In the genomic region with DNA sequence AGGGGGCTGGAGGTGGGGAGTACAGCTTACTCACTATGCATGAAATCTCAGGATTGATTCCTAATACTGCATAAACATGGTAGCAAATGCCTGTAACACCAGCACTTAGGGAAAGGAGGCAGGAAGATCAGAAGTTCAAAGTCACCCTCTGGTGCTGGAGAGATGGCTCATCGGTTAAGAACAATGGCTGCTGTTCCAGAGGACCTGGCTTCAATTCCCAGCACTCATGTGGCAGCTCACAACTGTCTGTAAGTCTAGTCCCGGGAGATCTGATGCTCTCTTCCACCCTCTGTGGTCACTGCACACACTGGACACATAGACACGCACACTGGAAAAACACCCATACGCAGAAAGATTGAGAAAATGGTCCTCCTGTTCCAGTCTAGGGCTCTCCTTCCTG, we compare ENCODE assay signal across 27 mouse cellular contexts. TPM values are rescaled to one million over a fixed set of nuclear protein-coding genes. Genes with fewer than 3 reads are reported as not detected.
DNase-seq lines count a peak whose midpoint lies in the region; ATAC-seq and TF ChIP-seq lines count a peak whose summit lies in the region.
"Had no signal": no experiment of that assay in that cellular context is flagged by ENCODE, and none has a peak within 500 bp of the region (broad histone marks: within the 10 kb centered on the region; RNA-seq: fewer than 3 reads in every experiment).

No protein-coding gene starts in this region.

- no peak overlapping the region for H3K4me3 ChIP-seq in hindbrain, embryonic 10.5 days
- no peak overlapping the region for H3K4me3 ChIP-seq in hindbrain, embryonic 14.5 days (replicated peaks; ENCODE audit: low read length)
- no peak overlapping the region for H3K4me3 ChIP-seq in liver, embryonic 14.5 days (ENCODE audit: insufficient read depth in 1 of 2, low read depth in 2 of 2, low read length in 2 of 2)
- no peak overlapping the region for H3K4me3 ChIP-seq in liver, embryonic 11.5 days (ENCODE audit: low read depth, low read length)
- H3K4me3 ChIP-seq in ES-E14 (ENCODE audit: insufficient read depth in 1 of 2, low read depth in 1 of 2, low read length in 2 of 2, poor library complexity in 1 of 2, severe bottlenecking in 1 of 2) = no peak overlapping the region
- no peak overlapping the region for H3K4me3 ChIP-seq in small intestine, adult 2 months (ENCODE audit: low read depth, low read length)
- H3K4me3 ChIP-seq: embryonic facial prominence, embryonic 10.5 days; embryonic facial prominence, embryonic 13.5 days; erythroblast, embryonic 14.5 days; forebrain, embryonic 13.5 days; gastrocnemius, adult 2 months; hindbrain, embryonic 15.5 days had no signal

- in situ Hi-C loops in ES-E14 (cut with MboI; ENCODE audit: low sequenced_read_pairs in 2 of 2, unreplicated experiment in 2 of 2) = no loop called here

- intact Hi-C loops in heart, postnatal 36 days (cut with DNase I) = no loop called here

- WGBS in hindbrain, embryonic 10.5 days = 87% methylated on average over 4 of the region's 4 CpGs
- 86% methylated on average over 4 of the region's 4 CpGs for WGBS in hindbrain, embryonic 14.5 days
- WGBS in liver, embryonic 14.5 days (ENCODE audit: insufficient replicate concordance) = 79% methylated on average over 4 of the region's 4 CpGs
- 88% methylated on average over 4 of the region's 4 CpGs for WGBS in liver, embryonic 11.5 days
- WGBS in small intestine, adult 2 months = 89% methylated on average over 4 of the region's 4 CpGs

- no peak for TF ChIP-seq POLR2A in small intestine, adult 2 months (IDR thresholded peaks at IDR 0.05; ENCODE audit: low read depth, low read length)

- H3K27me3 ChIP-seq in hindbrain, embryonic 10.5 days (ENCODE audit: insufficient read depth, poor library complexity, severe bottlenecking) = no peaks in the 10 kb centered on the region
- no peaks in the 10 kb centered on the region for H3K27me3 ChIP-seq in hindbrain, embryonic 14.5 days (ENCODE audit: control insufficient read depth, insufficient read depth, low read length)
- H3K27me3 ChIP-seq in liver, embryonic 14.5 days (ENCODE audit: control insufficient read depth, insufficient read depth, low read length) = no peaks in the 10 kb centered on the region
- no peaks in the 10 kb centered on the region for H3K27me3 ChIP-seq in liver, embryonic 11.5 days (replicated peaks; ENCODE audit: control insufficient read depth, insufficient read depth, low read length)
- H3K27me3 ChIP-seq in small intestine, adult 2 months (ENCODE audit: control insufficient read depth, insufficient read depth, low read length) = no peaks in the 10 kb centered on the region
- H3K27me3 ChIP-seq: embryonic facial prominence, embryonic 13.5 days; forebrain, embryonic 13.5 days; hindbrain, embryonic 15.5 days had no signal

- no peak for ATAC-seq in hindbrain, embryonic 14.5 days (ENCODE audit: low FRiP score)
- no peak for ATAC-seq in liver, embryonic 14.5 days (ENCODE audit: insufficient read depth)
- no peak for ATAC-seq in liver, embryonic 11.5 days (replicated peaks; ENCODE audit: low FRiP score)
- ATAC-seq: activated CD4-positive, CD25-positive, alpha-beta regulatory T cell, adult 4 months; forebrain, embryonic 13.5 days; forebrain, postnatal 0 days had no signal

- H3K36me3 ChIP-seq in hindbrain, embryonic 10.5 days = no peaks in the 10 kb centered on the region
- H3K36me3 ChIP-seq in hindbrain, embryonic 14.5 days (replicated peaks; ENCODE audit: control insufficient read depth, insufficient read depth) = no peaks in the 10 kb centered on the region
- no peaks in the 10 kb centered on the region for H3K36me3 ChIP-seq in liver, embryonic 14.5 days (replicated peaks; ENCODE audit: control insufficient read depth, insufficient read depth, low read depth)
- no peaks in the 10 kb centered on the region for H3K36me3 ChIP-seq in liver, embryonic 11.5 days (ENCODE audit: control insufficient read depth, insufficient read depth, low read length)
- peaks cover 1% of the 10 kb centered on the region; the same call in 1 of the 2 replicates for H3K36me3 ChIP-seq in ES-E14 (ENCODE audit: control insufficient read depth, insufficient read depth, low read length, poor library complexity, severe bottlenecking)
- H3K36me3 ChIP-seq in small intestine, adult 2 months (ENCODE audit: control insufficient read depth, insufficient read depth, low read length) = no peaks in the 10 kb centered on the region
- H3K36me3 ChIP-seq: embryonic facial prominence, embryonic 10.5 days; embryonic facial prominence, embryonic 13.5 days; hindbrain, embryonic 15.5 days had no signal

- DNase-seq in hindbrain, embryonic 10.5 days (ENCODE audit: low spot score) = no peak
- no peak for DNase-seq in hindbrain, embryonic 14.5 days (ENCODE audit: low spot score)
- DNase-seq in liver, embryonic 14.5 days (ENCODE audit: low read depth in 3 of 3, low spot score in 3 of 3) = no peak
- no peak for DNase-seq in liver, embryonic 11.5 days (ENCODE audit: low spot score)
- DNase-seq in ES-E14 (ENCODE audit: low read depth, low spot score) = no peak
- no peak for DNase-seq in right cerebral cortex, adult 18-20 months
- DNase-seq in heart, postnatal 36 days = no peak
- DNase-seq: adrenal gland, adult 8-10 months; adrenal gland, postnatal 25 days; cerebellum, adult 11-12 months; cerebellum, adult 8-10 months; cerebellum, postnatal 10 days; cerebellum, postnatal 36 days; embryo, embryonic 11 days; forebrain, postnatal 0 days; gastrocnemius, adult 2 months; gastrocnemius, postnatal 14 days; heart, adult 11 months had no signal

- TF ChIP-seq EP300 in liver, embryonic 14.5 days (IDR thresholded peaks at IDR 0.05; ENCODE audit: low read depth) = no peak

- no peak for TF ChIP-seq CTCF in liver, embryonic 14.5 days (IDR thresholded peaks at IDR 0.05; ENCODE audit: low read depth)
- TF ChIP-seq CTCF in small intestine, adult 2 months (IDR thresholded peaks at IDR 0.05; ENCODE audit: extremely low read depth, insufficient read length, insufficient replicate concordance, low read depth, low read length) = no peak

- no peaks in the 10 kb centered on the region for H3K9me3 ChIP-seq in hindbrain, embryonic 10.5 days
- H3K9me3 ChIP-seq in hindbrain, embryonic 14.5 days (ENCODE audit: control insufficient read depth, low read length) = no peaks in the 10 kb centered on the region
- H3K9me3 ChIP-seq in liver, embryonic 14.5 days (ENCODE audit: control insufficient read depth, low read length) = no peaks in the 10 kb centered on the region
- no peaks in the 10 kb centered on the region for H3K9me3 ChIP-seq in liver, embryonic 11.5 days (ENCODE audit: control insufficient read depth, low read length)
- no peaks in the 10 kb centered on the region for H3K9me3 ChIP-seq in ES-E14 (ENCODE audit: control insufficient read depth, insufficient read depth, low read depth, low read length)
- H3K9me3 ChIP-seq: embryonic facial prominence, embryonic 10.5 days; embryonic facial prominence, embryonic 13.5 days; forebrain, embryonic 13.5 days; hindbrain, embryonic 15.5 days had no signal

- peak overlapping the region; percentile 45; the same call in 1 of the 2 replicates for H3K27ac ChIP-seq in hindbrain, embryonic 10.5 days
- H3K27ac ChIP-seq in hindbrain, embryonic 14.5 days = no peak overlapping the region
- H3K27ac ChIP-seq in liver, embryonic 14.5 days = peak overlapping the region; percentile 76
- no peak overlapping the region for H3K27ac ChIP-seq in liver, embryonic 11.5 days (ENCODE audit: low read depth, low read length)
- H3K27ac ChIP-seq in ES-E14 (ENCODE audit: insufficient read depth, low read depth, low read length, poor library complexity, severe bottlenecking) = peak overlapping the region; percentile 89
- H3K27ac ChIP-seq in small intestine, adult 2 months (ENCODE audit: insufficient read depth, low read depth, low read length) = 0 out of 2 replicates have a peak overlapping the region, but pooled peaks have one; percentile 58
- H3K27ac ChIP-seq: embryonic facial prominence, embryonic 10.5 days; embryonic facial prominence, embryonic 13.5 days; forebrain, embryonic 13.5 days; gastrocnemius, adult 2 months; hindbrain, embryonic 15.5 days had no signal

- peaks cover 22% of the 10 kb centered on the region for H3K4me1 ChIP-seq in hindbrain, embryonic 10.5 days (replicated peaks)
- H3K4me1 ChIP-seq in hindbrain, embryonic 14.5 days (replicated peaks; ENCODE audit: control insufficient read depth, insufficient read depth, low read length) = no peaks in the 10 kb centered on the region
- peaks cover 56 to 61% of the 10 kb centered on the region in 2 experiments for H3K4me1 ChIP-seq in liver, embryonic 14.5 days (replicated peaks; ENCODE audit: control insufficient read depth in 2 of 2, insufficient read depth in 2 of 2, low read length in 1 of 2)
- H3K4me1 ChIP-seq in liver, embryonic 11.5 days (replicated peaks; ENCODE audit: control insufficient read depth, insufficient read depth, low read length) = peaks cover 17% of the 10 kb centered on the region
- peaks cover 4 to 19% of the 10 kb centered on the region in 2 experiments; a peak in 3 of 4 replicates for H3K4me1 ChIP-seq in ES-E14 (ENCODE audit: control insufficient read depth in 2 of 2, insufficient read depth in 2 of 2, low read length in 2 of 2, poor library complexity in 1 of 2)
- peaks cover 28% of the 10 kb centered on the region; the same call in 1 of the 2 replicates for H3K4me1 ChIP-seq in small intestine, adult 2 months (ENCODE audit: control insufficient read depth, insufficient read depth, insufficient read length, low read length)
- H3K4me1 ChIP-seq: embryonic facial prominence, embryonic 10.5 days; embryonic facial prominence, embryonic 13.5 days; forebrain, embryonic 13.5 days; hindbrain, embryonic 15.5 days had no signal

- no peak overlapping the region for H3K4me2 ChIP-seq in hindbrain, embryonic 14.5 days (replicated peaks)
- no peak overlapping the region for H3K4me2 ChIP-seq in liver, embryonic 14.5 days (ENCODE audit: low read depth)
- no peak overlapping the region for H3K4me2 ChIP-seq in liver, embryonic 11.5 days
- H3K4me2 ChIP-seq: embryonic facial prominence, embryonic 13.5 days; forebrain, embryonic 13.5 days; heart, embryonic 11.5 days; hindbrain, embryonic 15.5 days had no signal

- H3K9ac ChIP-seq in hindbrain, embryonic 14.5 days = no peak overlapping the region
- H3K9ac ChIP-seq in liver, embryonic 14.5 days (replicated peaks) = no peak overlapping the region
- H3K9ac ChIP-seq in liver, embryonic 11.5 days (ENCODE audit: low read depth, low read length) = no peak overlapping the region
- no peak overlapping the region for H3K9ac ChIP-seq in ES-E14 (ENCODE audit: insufficient read depth, low read depth, low read length, poor library complexity, severe bottlenecking)
- H3K9ac ChIP-seq: embryonic facial prominence, embryonic 13.5 days; forebrain, embryonic 13.5 days; forebrain, postnatal 0 days; hindbrain, embryonic 15.5 days had no signal

RNA-seq across cellular contexts. Expression of a gene that starts 12.9 kb away (rescaled TPM):
- 90.0 and 116 TPM in 2 replicates for polyA plus RNA-seq in hindbrain, embryonic 10.5 days (2016; fragmentation: Nextera tagmentation; extraction: Ambion mirVana)
- 247 and 275 TPM in 2 replicates for polyA plus RNA-seq in hindbrain, embryonic 14.5 days (2014; fragmentation: Nextera tagmentation; extraction: Ambion mirVana)
- polyA plus RNA-seq in liver, embryonic 14.5 days (2012; rRNA removed) = 89.7 and 116 TPM in 2 replicates
- polyA plus RNA-seq in liver, embryonic 14.5 days (2014; fragmentation: Nextera tagmentation; extraction: Ambion mirVana) = 198 and 207 TPM in 2 replicates
- 50.8 and 53.5 TPM in 2 replicates for polyA plus RNA-seq in liver, embryonic 11.5 days (2014; fragmentation: Nextera tagmentation; extraction: Ambion mirVana)
- total RNA-seq in ES-E14 (2012; rRNA removed) = 652 and 719 TPM in 2 replicates
- polyA plus RNA-seq in small intestine, adult 2 months (2012; rRNA removed) = 55.7 and 124 TPM in 2 replicates
- 10 to 100 TPM; 60.7 to 80.6 TPM for total RNA-seq in heart, postnatal 36 days (2021)

RNA-seq across cellular contexts. Expression of a gene that starts 52.2 kb away (rescaled TPM):
- 0.31 and 0.80 TPM in 2 replicates for polyA plus RNA-seq in hindbrain, embryonic 10.5 days (2016; fragmentation: Nextera tagmentation; extraction: Ambion mirVana)
- 0.17 and 0.40 TPM in 2 replicates for polyA plus RNA-seq in hindbrain, embryonic 14.5 days (2014; fragmentation: Nextera tagmentation; extraction: Ambion mirVana)
- polyA plus RNA-seq in liver, embryonic 14.5 days (2012; rRNA removed) = 0.04 and 0.17 TPM in 2 replicates
- polyA plus RNA-seq in liver, embryonic 14.5 days (2014; fragmentation: Nextera tagmentation; extraction: Ambion mirVana) = 0.32 and 0.38 TPM in 2 replicates
- 0.27 and 0.64 TPM in 2 replicates for polyA plus RNA-seq in liver, embryonic 11.5 days (2014; fragmentation: Nextera tagmentation; extraction: Ambion mirVana)
- 0.53 and 0.62 TPM in 2 replicates for total RNA-seq in ES-E14 (2012; rRNA removed)
- 1.9 and 8.3 TPM in 2 replicates for polyA plus RNA-seq in small intestine, adult 2 months (2012; rRNA removed)
- under 1 TPM; 0.25 to 0.27 TPM for total RNA-seq in heart, postnatal 36 days (2021)
- total RNA-seq: forebrain, postnatal 0 days; gastrocnemius, postnatal 14 days had no signal
- polyA plus RNA-seq: cortical plate, adult 2 months; erythroblast, embryonic 14.5 days had no signal

RNA-seq across cellular contexts. Expression of a gene that starts 55.7 kb away (rescaled TPM):
- polyA plus RNA-seq in hindbrain, embryonic 10.5 days (2016; fragmentation: Nextera tagmentation; extraction: Ambion mirVana) = 43.1 and 51.5 TPM in 2 replicates
- polyA plus RNA-seq in hindbrain, embryonic 14.5 days (2014; fragmentation: Nextera tagmentation; extraction: Ambion mirVana) = 62.4 and 63.8 TPM in 2 replicates
- 3.7 and 3.9 TPM in 2 replicates for polyA plus RNA-seq in liver, embryonic 14.5 days (2012; rRNA removed)
- polyA plus RNA-seq in liver, embryonic 14.5 days (2014; fragmentation: Nextera tagmentation; extraction: Ambion mirVana) = 6.0 and 6.3 TPM in 2 replicates
- polyA plus RNA-seq in liver, embryonic 11.5 days (2014; fragmentation: Nextera tagmentation; extraction: Ambion mirVana) = 14.8 and 16.2 TPM in 2 replicates
- total RNA-seq in ES-E14 (2012; rRNA removed) = 45.2 and 66.4 TPM in 2 replicates
- 9.1 and 13.2 TPM in 2 replicates for polyA plus RNA-seq in small intestine, adult 2 months (2012; rRNA removed)
- 10 to 100 TPM; 21.5 to 22.8 TPM for total RNA-seq in heart, postnatal 36 days (2021)

Comparison
In these comparisons a context has a peak if more than half of its experiments do, and no peak if none do; other contexts are left out.
1. H3K27ac ChIP-seq: peak in hindbrain, embryonic 10.5 days (single experiment), liver, embryonic 14.5 days (single experiment), ES-E14 (single experiment) and small intestine, adult 2 months (single experiment); none in hindbrain, embryonic 14.5 days (single experiment) and liver, embryonic 11.5 days (single experiment).